9 mouse cellular contexts compared by ENCODE assay signal in genomic region chr3:88677399-88677798, GRCm38 (mm10). TPM values are rescaled to one million over a fixed set of nuclear protein-coding genes. Genes with fewer than 3 reads are reported as not detected.
A peak's percentile ranks its signal among the peaks of the same experiment; 100 is the strongest.
DNase-seq lines count a peak whose midpoint lies in the region; ATAC-seq lines count a peak whose summit lies in the region.
"Had no signal": no experiment of that assay in that cellular context is flagged by ENCODE, and none has a peak within 500 bp of the region (broad histone marks: within the 10 kb centered on the region; RNA-seq: fewer than 3 reads in every experiment).

No protein-coding gene starts in this region.

- H3K27me3 ChIP-seq in embryonic facial prominence, embryonic 11.5 days (ENCODE audit: control insufficient read depth, insufficient read depth, low read length): no peaks in the 10 kb centered on the region
- H3K27me3 ChIP-seq in heart, embryonic 10.5 days (ENCODE audit: insufficient read depth, poor library complexity, severe bottlenecking): no peaks in the 10 kb centered on the region
- no peaks in the 10 kb centered on the region for H3K27me3 ChIP-seq in liver, embryonic 16.5 days (ENCODE audit: control insufficient read depth, insufficient read depth, low read depth, low read length)
- H3K27me3 ChIP-seq in neural tube, embryonic 12.5 days (replicated peaks): no peaks in the 10 kb centered on the region

- peak overlapping the region; percentile 50 for H3K9ac ChIP-seq in embryonic facial prominence, embryonic 11.5 days (replicated peaks; ENCODE audit: low read length)
- H3K9ac ChIP-seq in liver, embryonic 16.5 days (ENCODE audit: low read depth, low read length): peak overlapping the region; percentile 51; the same call in 1 of the 2 replicates
- H3K9ac ChIP-seq in neural tube, embryonic 12.5 days: no peak overlapping the region

- no peaks in the 10 kb centered on the region for H3K9me3 ChIP-seq in embryonic facial prominence, embryonic 11.5 days (replicated peaks; ENCODE audit: control insufficient read depth, low read length)
- no peaks in the 10 kb centered on the region for H3K9me3 ChIP-seq in heart, embryonic 10.5 days
- H3K9me3 ChIP-seq in liver, embryonic 16.5 days (replicated peaks; ENCODE audit: control insufficient read depth, low read length): no peaks in the 10 kb centered on the region
- H3K9me3 ChIP-seq in neural tube, embryonic 12.5 days: no peaks in the 10 kb centered on the region

- 0 out of 2 replicates have a peak overlapping the region, but pooled peaks have one; percentile 11 for H3K4me3 ChIP-seq in embryonic facial prominence, embryonic 11.5 days (ENCODE audit: low read depth, low read length)
- peak overlapping the region; percentile 51 for H3K4me3 ChIP-seq in heart, embryonic 10.5 days
- peak overlapping the region; percentile 40 for H3K4me3 ChIP-seq in liver, embryonic 16.5 days (ENCODE audit: low read depth, low read length)
- peak overlapping the region; percentile 7; the same call in 1 of the 2 replicates for H3K4me3 ChIP-seq in neural tube, embryonic 12.5 days

- no peak overlapping the region for H3K27ac ChIP-seq in embryonic facial prominence, embryonic 11.5 days (replicated peaks; ENCODE audit: low read depth, low read length)
- H3K27ac ChIP-seq in heart, embryonic 10.5 days: peak overlapping the region; percentile 75
- no peak overlapping the region for H3K27ac ChIP-seq in liver, embryonic 16.5 days (ENCODE audit: low read length)
- H3K27ac ChIP-seq in neural tube, embryonic 12.5 days: no peak overlapping the region

- peak; percentile 49 to 71 for DNase-seq in CD8-positive naive resting alpha-beta T cell, adult 2 months (ENCODE audit: low read depth in 2 of 2, low spot score in 2 of 2)
- peak; percentile 56 for DNase-seq in adrenal gland, postnatal 25 days
- DNase-seq in embryonic facial prominence, embryonic 11.5 days (ENCODE audit: low spot score): peak; percentile 96
- peak; percentile 91 for DNase-seq in heart, embryonic 10.5 days (ENCODE audit: low spot score)
- peak; percentile 83 for DNase-seq in kidney, adult 9 months
- DNase-seq in thymus, postnatal 0 days (ENCODE audit: low spot score): peak; percentile 77

- ATAC-seq in embryonic facial prominence, embryonic 11.5 days (replicated peaks; ENCODE audit: insufficient number of reproducible peaks, low FRiP score, low TSS enrichment, low read depth): no peak
- peak; percentile 45; the same call in 1 of the 2 replicates for ATAC-seq in liver, embryonic 16.5 days (ENCODE audit: low read depth)
- peak; percentile 77 for ATAC-seq in neural tube, embryonic 12.5 days (ENCODE audit: low FRiP score, low read depth)

- H3K4me2 ChIP-seq in embryonic facial prominence, embryonic 11.5 days (ENCODE audit: low read depth, low read length): peak overlapping the region; percentile 36
- peak overlapping the region; percentile 64 for H3K4me2 ChIP-seq in liver, embryonic 16.5 days (ENCODE audit: low read depth, low read length)
- H3K4me2 ChIP-seq in neural tube, embryonic 12.5 days (replicated peaks): peak overlapping the region; percentile 53

- no peaks in the 10 kb centered on the region for H3K36me3 ChIP-seq in embryonic facial prominence, embryonic 11.5 days (replicated peaks; ENCODE audit: control insufficient read depth, insufficient read depth, low read depth, low read length)
- no peaks in the 10 kb centered on the region for H3K36me3 ChIP-seq in heart, embryonic 10.5 days
- H3K36me3 ChIP-seq in liver, embryonic 16.5 days (ENCODE audit: control insufficient read depth, insufficient read depth): no peaks in the 10 kb centered on the region
- H3K36me3 ChIP-seq in neural tube, embryonic 12.5 days: no peaks in the 10 kb centered on the region

- WGBS in embryonic facial prominence, embryonic 11.5 days: 12% methylated on average over 11 of the region's 11 CpGs
- WGBS in heart, embryonic 10.5 days: 11% methylated on average over 11 of the region's 11 CpGs
- WGBS in liver, embryonic 16.5 days (ENCODE audit: insufficient replicate concordance): 8% methylated on average over 11 of the region's 11 CpGs
- 12% methylated on average over 11 of the region's 11 CpGs for WGBS in neural tube, embryonic 12.5 days

- H3K4me1 ChIP-seq in embryonic facial prominence, embryonic 11.5 days (ENCODE audit: control insufficient read depth, insufficient read depth, low read length): no peaks in the 10 kb centered on the region
- no peaks in the 10 kb centered on the region for H3K4me1 ChIP-seq in heart, embryonic 10.5 days
- peaks cover 4% of the 10 kb centered on the region; the same call in 1 of the 2 replicates for H3K4me1 ChIP-seq in liver, embryonic 16.5 days (ENCODE audit: control insufficient read depth, low read depth, low read length)
- no peaks in the 10 kb centered on the region for H3K4me1 ChIP-seq in neural tube, embryonic 12.5 days

RNA-seq across cellular contexts. Expression of gene Khdc4, which starts 8.2 kb away (rescaled TPM):
- 64.9 and 69.4 TPM in 2 replicates for total RNA-seq in adrenal gland, postnatal 25 days (2021)
- polyA plus RNA-seq in embryonic facial prominence, embryonic 11.5 days (2014; fragmentation: Nextera tagmentation; extraction: Ambion mirVana): 101 and 104 TPM in 2 replicates
- polyA plus RNA-seq in heart, embryonic 10.5 days (2016; fragmentation: Nextera tagmentation; extraction: Ambion mirVana): 73.3 and 87.3 TPM in 2 replicates
- 22.0 and 24.5 TPM in 2 replicates for polyA plus RNA-seq in liver, embryonic 16.5 days (2015; fragmentation: Nextera tagmentation; extraction: Ambion mirVana)
- 120 and 124 TPM in 2 replicates for polyA plus RNA-seq in neural tube, embryonic 12.5 days (2016; fragmentation: Nextera tagmentation; extraction: Ambion mirVana)
- 69.4 and 75.2 TPM in 2 replicates for polyA plus RNA-seq in thymus, postnatal 0 days (2015; fragmentation: Nextera tagmentation; extraction: Ambion mirVana)

RNA-seq across cellular contexts. Expression of gene Rxfp4, which starts 24.5 kb away (rescaled TPM):
- total RNA-seq in adrenal gland, postnatal 25 days (2021): not detected in 2 replicates
- not detected in 2 replicates for polyA plus RNA-seq in embryonic facial prominence, embryonic 11.5 days (2014; fragmentation: Nextera tagmentation; extraction: Ambion mirVana)
- polyA plus RNA-seq in heart, embryonic 10.5 days (2016; fragmentation: Nextera tagmentation; extraction: Ambion mirVana): not detected in 2 replicates
- not detected in 2 replicates for polyA plus RNA-seq in liver, embryonic 16.5 days (2015; fragmentation: Nextera tagmentation; extraction: Ambion mirVana)
- polyA plus RNA-seq in neural tube, embryonic 12.5 days (2016; fragmentation: Nextera tagmentation; extraction: Ambion mirVana): not detected in 2 replicates
- not detected in 2 replicates for polyA plus RNA-seq in thymus, postnatal 0 days (2015; fragmentation: Nextera tagmentation; extraction: Ambion mirVana)
- total RNA-seq: left cerebral cortex, postnatal 36 days had no signal

RNA-seq across cellular contexts. Expression of gene Rit1, which starts 39.2 kb away (rescaled TPM):
- 48.7 and 65.4 TPM in 2 replicates for total RNA-seq in adrenal gland, postnatal 25 days (2021)
- polyA plus RNA-seq in embryonic facial prominence, embryonic 11.5 days (2014; fragmentation: Nextera tagmentation; extraction: Ambion mirVana): 41.4 and 41.7 TPM in 2 replicates
- 40.5 and 42.5 TPM in 2 replicates for polyA plus RNA-seq in heart, embryonic 10.5 days (2016; fragmentation: Nextera tagmentation; extraction: Ambion mirVana)
- 32.9 and 33.8 TPM in 2 replicates for polyA plus RNA-seq in liver, embryonic 16.5 days (2015; fragmentation: Nextera tagmentation; extraction: Ambion mirVana)
- 44.6 and 49.1 TPM in 2 replicates for polyA plus RNA-seq in neural tube, embryonic 12.5 days (2016; fragmentation: Nextera tagmentation; extraction: Ambion mirVana)
- 55.5 and 55.6 TPM in 2 replicates for polyA plus RNA-seq in thymus, postnatal 0 days (2015; fragmentation: Nextera tagmentation; extraction: Ambion mirVana)
